Mouse (Mus musculus) limb, embryonic 12.5 days (tissue): ENCODE data around the gene Adm2. TPM values are rescaled to one million over a fixed set of nuclear protein-coding genes. Genes with fewer than 3 reads are reported as not detected.

ENCODE experiments used
- ATAC-seq: fragments of 200-750 bp; cut with Nextera tagmentation; 2 replicates; pipeline ENCODE4 v1.8.0; 2017; ENCODE audit warnings: low read depth, moderate TSS enrichment; ENCODE audit not compliant: insufficient number of reproducible peaks, insufficient read depth, low FRiP score, low TSS enrichment
- H3K27ac ChIP-seq: fragments of 300-500 bp; sonication (generic); 2 replicates; pipeline ENCODE4 v1.5.1; 2016; ENCODE audit warnings: mild to moderate bottlenecking, moderate library complexity
- H3K27me3 ChIP-seq: fragments of 300-500 bp; sonication (generic); 2 replicates; pipeline ENCODE4 v1.6.1; 2016; ENCODE audit warnings: mild to moderate bottlenecking, moderate library complexity
- H3K36me3 ChIP-seq: fragments of 300-500 bp; sonication (generic); 2 replicates; pipeline ENCODE4 v1.6.1; 2016; ENCODE audit warnings: mild to moderate bottlenecking, moderate library complexity
- H3K4me1 ChIP-seq: fragments of 300-500 bp; sonication (generic); replicated peaks from 2 replicates; pipeline ENCODE4 v1.6.1; 2016
- H3K4me2 ChIP-seq: fragments of 300-500 bp; sonication (generic); 2 replicates; pipeline ENCODE4 v1.6.1; 2016; ENCODE audit warnings: mild to moderate bottlenecking, moderate library complexity
- H3K4me3 ChIP-seq: fragments of 300-500 bp; sonication (generic); replicated peaks from 2 replicates; pipeline ENCODE4 v1.5.1; 2016; ENCODE audit warnings: mild to moderate bottlenecking
- H3K9ac ChIP-seq: fragments of 300-500 bp; sonication (generic); replicated peaks from 2 replicates; pipeline ENCODE4 v1.6.1; 2016; ENCODE audit warnings: mild to moderate bottlenecking, moderate library complexity
- H3K9me3 ChIP-seq: fragments of 300-500 bp; sonication (generic); 2 replicates; pipeline ENCODE4 v1.6.1; 2016; ENCODE audit warnings: mild to moderate bottlenecking, moderate library complexity
- WGBS: fragments of 180-500 bp; shearing (Covaris S2); methylation state at CpG from one replicate; pipeline ENCODE4 v1.1.7; 2016; 5-methylcytosine and 5-hydroxymethylcytosine counted together
- polyA plus RNA-seq: library from polyadenylated mRNA; unstranded; fragments of >200 nt; fragmentation: Nextera tagmentation; extraction: Ambion mirVana; gene quantifications from 2 replicates; pipeline ENCODE4 v1.2.1, GENCODE M21; 2016

Adm2 gene
- polyA plus RNA-seq, 1 experiment from 2014 or later, result 0.16 TPM

- Histone ChIP-seq H3K4me2 (no peak overlapping the region), H3K27ac (no peak overlapping the region), H3K9ac (no peak overlapping the region), H3K27me3 (no peaks in the 10 kb centered on the region), H3K36me3 (peaks cover 97% of the 10 kb centered on the region), H3K4me1 (no peaks in the 10 kb centered on the region), H3K9me3 (no peaks in the 10 kb centered on the region), H3K4me3 (no peak overlapping the region)
- no peak for ATAC-seq
- WGBS, result 86% methylated on average over 3 of the region's 3 CpGs
Observed at GRCm38 (mm10) chr15:89291521-89291920, 31.0 kb upstream of the Adm2 start.

DNA sequence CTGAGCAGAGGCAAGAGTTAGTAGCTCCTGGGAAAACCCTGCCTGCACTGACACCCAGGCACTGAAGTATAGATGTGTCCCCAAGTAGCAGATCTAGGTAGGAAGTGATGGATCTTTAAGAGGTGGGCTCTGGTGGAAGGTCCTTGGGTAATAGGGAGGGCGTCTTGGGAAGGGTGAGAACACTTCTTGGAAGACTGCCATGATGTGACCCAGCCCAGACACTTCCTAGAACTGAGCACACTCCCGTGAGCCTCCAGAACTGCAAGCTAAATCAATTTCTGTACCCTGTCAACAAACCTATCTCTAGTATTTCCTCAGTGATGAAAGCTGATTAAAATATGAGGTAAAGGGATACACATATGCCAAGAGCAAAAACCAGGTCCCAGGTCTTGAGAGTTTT, 29.7 kb upstream of the Adm2 start:
- Histone ChIP-seq H3K27ac (no peak overlapping the region), H3K9me3 (no peaks in the 10 kb centered on the region), H3K36me3 (peaks cover 99% of the 10 kb centered on the region), H3K4me3 (no peak overlapping the region), H3K4me2 (no peak overlapping the region), H3K4me1 (no peaks in the 10 kb centered on the region), H3K27me3 (no peaks in the 10 kb centered on the region), H3K9ac (no peak overlapping the region)
- 93% methylated on average over 2 of the region's 2 CpGs for WGBS
- ATAC-seq, result no peak

DNA sequence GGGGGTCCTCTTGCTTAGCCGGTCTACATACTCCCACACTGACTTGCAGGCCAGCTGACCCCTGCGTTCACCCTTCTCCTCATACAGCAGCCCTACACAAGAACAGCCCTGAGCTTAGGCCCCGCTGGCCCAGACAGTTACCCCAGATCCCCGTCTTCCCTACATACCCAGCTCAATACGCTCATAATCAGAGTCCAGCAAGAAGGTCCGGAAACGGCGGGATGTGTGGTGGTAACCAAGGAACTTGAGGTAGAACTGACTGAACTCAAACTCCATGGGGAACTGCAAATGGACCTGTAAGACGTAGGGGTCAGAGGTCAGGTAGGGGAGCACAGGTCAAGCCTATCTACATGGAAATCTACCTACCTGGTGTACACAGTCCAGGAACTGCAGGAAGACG, 28.7 kb upstream of the Adm2 start:
- H3K27me3 ChIP-seq, result no peaks in the 10 kb centered on the region
- no peaks in the 10 kb centered on the region for H3K4me1 ChIP-seq
- ATAC-seq, result no peak
- H3K9ac ChIP-seq, result no peak overlapping the region
- peaks cover 97% of the 10 kb centered on the region for H3K36me3 ChIP-seq
- H3K27ac ChIP-seq, result no peak overlapping the region
- H3K4me3 ChIP-seq, result no peak overlapping the region
- H3K9me3 ChIP-seq, result no peaks in the 10 kb centered on the region
- WGBS, result 91% methylated on average over 10 of the region's 10 CpGs
- no peak overlapping the region for H3K4me2 ChIP-seq

- no peak for ATAC-seq
- WGBS, result 86% methylated on average over 8 of the region's 8 CpGs
- Histone ChIP-seq H3K4me1 (no peaks in the 10 kb centered on the region), H3K9ac (no peak overlapping the region), H3K4me3 (no peak overlapping the region), H3K27me3 (no peaks in the 10 kb centered on the region), H3K36me3 (peaks cover 95% of the 10 kb centered on the region), H3K4me2 (no peak overlapping the region), H3K27ac (no peak overlapping the region), H3K9me3 (no peaks in the 10 kb centered on the region)
Observed at GRCm38 (mm10) chr15:89295580-89296165, 26.8 kb upstream of the Adm2 start.

DNA sequence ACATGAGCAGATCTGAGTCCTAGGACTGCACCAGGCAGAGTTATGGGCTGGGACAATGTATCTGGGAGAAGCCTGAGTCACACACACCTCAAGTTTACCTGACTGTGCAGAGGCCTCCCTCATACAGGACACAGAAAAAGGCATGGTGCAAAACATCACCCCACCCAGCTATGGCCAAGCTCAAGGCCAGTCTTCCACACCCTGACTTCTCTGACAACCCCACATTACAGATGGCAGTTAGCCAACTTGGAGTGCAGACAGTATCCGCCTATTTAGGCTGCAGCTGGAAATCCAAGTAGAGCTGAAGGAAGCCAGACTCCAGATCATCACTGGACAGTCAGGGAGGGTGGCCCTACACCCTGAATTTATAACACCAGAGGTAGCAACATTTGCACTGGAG, 26.1 kb upstream of the Adm2 start:
- no peak for ATAC-seq
- H3K4me2 ChIP-seq, result no peak overlapping the region
- WGBS, result 94% methylated on average over 1 of the region's 1 CpGs
- no peaks in the 10 kb centered on the region for H3K4me1 ChIP-seq
- H3K27ac ChIP-seq, result no peak overlapping the region
- H3K4me3 ChIP-seq, result no peak overlapping the region
- H3K9ac ChIP-seq, result no peak overlapping the region
- no peaks in the 10 kb centered on the region for H3K9me3 ChIP-seq
- peaks cover 95% of the 10 kb centered on the region for H3K36me3 ChIP-seq
- no peaks in the 10 kb centered on the region for H3K27me3 ChIP-seq

DNA sequence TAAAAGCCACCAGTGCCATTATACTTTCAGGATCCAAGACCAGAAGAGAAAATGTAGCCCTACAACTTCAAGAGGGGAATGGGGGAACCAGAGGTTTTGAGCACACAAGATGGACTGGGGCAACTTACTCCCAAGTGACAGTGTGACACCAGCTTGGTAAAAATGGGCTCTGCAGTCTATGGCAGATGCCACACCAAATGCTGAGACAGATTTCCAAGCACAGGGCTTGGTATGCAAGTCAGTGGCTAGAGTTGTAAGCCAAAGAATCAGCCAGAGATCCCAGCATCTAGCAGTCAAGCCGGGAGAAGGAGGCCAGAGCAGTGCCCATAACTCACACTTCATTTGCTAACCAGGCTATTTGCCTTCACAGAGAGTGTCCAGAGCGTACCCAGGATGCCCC, 24.8 kb upstream of the Adm2 start:
- Histone ChIP-seq H3K9ac (no peak overlapping the region), H3K36me3 (peaks cover 95% of the 10 kb centered on the region), H3K9me3 (no peaks in the 10 kb centered on the region), H3K4me2 (no peak overlapping the region), H3K27me3 (no peaks in the 10 kb centered on the region), H3K27ac (no peak overlapping the region), H3K4me1 (no peaks in the 10 kb centered on the region), H3K4me3 (no peak overlapping the region)
- 89% methylated on average over 2 of the region's 2 CpGs for WGBS
- ATAC-seq, result no peak

- Histone ChIP-seq H3K27me3 (no peaks in the 10 kb centered on the region), H3K36me3 (peaks cover 95% of the 10 kb centered on the region), H3K4me2 (no peak overlapping the region), H3K4me3 (no peak overlapping the region), H3K9ac (no peak overlapping the region), H3K9me3 (no peaks in the 10 kb centered on the region), H3K27ac (no peak overlapping the region), H3K4me1 (no peaks in the 10 kb centered on the region)
- 89% methylated on average over 13 of the region's 13 CpGs for WGBS
- no peak for ATAC-seq
Observed at GRCm38 (mm10) chr15:89300180-89300579, 22.3 kb upstream of the Adm2 start.

- H3K36me3 ChIP-seq, result peaks cover 95% of the 10 kb centered on the region
- no peak for ATAC-seq
- 96% methylated on average over 8 of the region's 8 CpGs for WGBS
Observed at GRCm38 (mm10) chr15:89300600-89300999, 21.9 kb upstream of the Adm2 start.

DNA sequence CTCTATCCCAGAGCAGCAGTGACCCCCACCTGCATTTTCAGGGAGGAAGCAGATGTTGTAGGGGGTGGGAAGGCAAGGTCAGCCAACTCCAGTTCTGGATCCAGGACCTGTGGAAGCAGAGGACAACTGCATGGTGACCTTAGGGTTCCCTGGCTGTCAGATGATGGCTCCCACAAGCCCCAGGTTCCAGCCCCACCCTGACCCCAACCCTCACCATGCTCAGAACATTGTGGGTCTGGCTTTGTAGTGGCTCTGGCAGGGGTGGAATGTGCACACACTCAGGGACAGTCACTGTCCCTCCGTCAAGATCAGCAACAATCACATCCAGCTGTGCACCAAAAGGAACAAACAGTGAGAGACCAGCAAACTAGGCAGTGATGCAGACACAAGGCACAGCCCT, 16.6 kb upstream of the Adm2 start:
- H3K27ac ChIP-seq, result no peak overlapping the region
- no peak overlapping the region for H3K4me2 ChIP-seq
- no peaks in the 10 kb centered on the region for H3K27me3 ChIP-seq
- no peak for ATAC-seq
- no peak overlapping the region for H3K9ac ChIP-seq
- H3K4me1 ChIP-seq, result no peaks in the 10 kb centered on the region
- H3K9me3 ChIP-seq, result no peaks in the 10 kb centered on the region
- WGBS, result 74% methylated on average over 1 of the region's 1 CpGs
- H3K36me3 ChIP-seq, result peaks cover 71% of the 10 kb centered on the region
- H3K4me3 ChIP-seq, result no peak overlapping the region

More at GRCm38 (mm10) chr15:89300600-89300999, 21.9 kb upstream of the Adm2 start:
- Histone ChIP-seq H3K27ac (no peak overlapping the region), H3K4me2 (no peak overlapping the region), H3K9ac (no peak overlapping the region), H3K4me3 (no peak overlapping the region), H3K27me3 (no peaks in the 10 kb centered on the region), H3K9me3 (no peaks in the 10 kb centered on the region), H3K4me1 (no peaks in the 10 kb centered on the region)

- Histone ChIP-seq H3K4me3 (no peak overlapping the region), H3K4me2 (no peak overlapping the region), H3K27me3 (no peaks in the 10 kb centered on the region), H3K36me3 (peaks cover 56% of the 10 kb centered on the region), H3K9ac (no peak overlapping the region), H3K4me1 (no peaks in the 10 kb centered on the region), H3K9me3 (no peaks in the 10 kb centered on the region), H3K27ac (no peak overlapping the region)
- whole genome bisulfite sequencing, result 93% methylated on average over 13 of the region's 13 CpGs
- no peak for ATAC-seq
Observed at GRCm38 (mm10) chr15:89307461-89307860, 15.1 kb upstream of the Adm2 start.

DNA sequence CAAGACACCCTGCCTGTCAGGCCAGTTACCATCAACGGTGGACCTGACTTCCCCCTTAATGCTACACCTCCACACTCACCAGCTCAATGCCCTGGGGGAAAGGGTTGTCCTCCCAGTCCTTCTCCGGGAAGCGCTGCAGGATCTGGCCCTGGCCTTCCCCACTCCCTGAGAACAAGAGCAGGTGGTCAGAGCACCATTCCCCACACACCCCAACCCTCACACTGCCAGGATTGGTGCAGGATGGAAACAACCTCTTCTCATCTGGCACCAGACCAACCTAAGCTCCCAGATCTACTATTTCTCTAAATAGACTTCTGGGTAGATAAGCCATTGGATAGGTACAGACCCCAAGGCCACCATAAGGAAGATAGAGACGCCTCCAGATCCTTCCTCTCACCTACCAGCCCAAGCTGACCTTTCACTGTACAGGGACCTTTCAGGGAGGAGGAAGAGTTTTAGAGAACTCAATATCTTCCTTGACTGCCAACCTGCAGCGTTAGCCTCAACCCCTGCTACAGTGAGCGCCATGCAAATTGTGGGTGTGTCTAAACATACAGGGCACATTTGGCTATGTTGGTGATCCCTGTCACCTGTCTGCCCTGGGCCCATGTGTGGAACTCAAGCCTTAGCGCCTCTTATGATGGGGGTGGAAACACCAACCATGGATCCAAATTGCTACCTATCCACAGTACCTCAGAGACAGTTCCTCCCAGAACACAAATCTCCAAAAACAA, 13.9 kb upstream of the Adm2 start:
- WGBS, result 84% methylated on average over 7 of the region's 7 CpGs
- Histone ChIP-seq H3K9ac (no peak overlapping the region), H3K4me1 (peaks cover 10% of the 10 kb centered on the region), H3K4me3 (no peak overlapping the region), H3K27ac (no peak overlapping the region), H3K36me3 (peaks cover 45% of the 10 kb centered on the region), H3K9me3 (no peaks in the 10 kb centered on the region), H3K4me2 (no peak overlapping the region), H3K27me3 (no peaks in the 10 kb centered on the region)
- no peak for ATAC-seq
